Mouse (Mus musculus) hindbrain, embryonic 16.5 days (tissue): Measurements from ENCODE around the gene Gpr142. TPM values are rescaled to one million over a fixed set of nuclear protein-coding genes. Genes with fewer than 3 reads are reported as not detected.

ENCODE experiments used
- ATAC-seq: fragments of 200-750 bp; cut with Nextera tagmentation; 2 replicates; pipeline ENCODE4 v1.8.0; 2017; ENCODE audit warnings: moderate TSS enrichment, moderate library complexity
- H3K27ac ChIP-seq: fragments of 300-500 bp; sonication (generic); 2 replicates; pipeline ENCODE4 v1.5.1; 2014; ENCODE audit warnings: low read depth, mild to moderate bottlenecking, control low read depth, low read length, moderate library complexity
- H3K27me3 ChIP-seq: fragments of 300-500 bp; sonication (generic); replicated peaks from 2 replicates; pipeline ENCODE4 v1.6.1; 2014; ENCODE audit warnings: low read length; ENCODE audit not compliant: control insufficient read depth, insufficient read depth
- H3K36me3 ChIP-seq: fragments of 300-500 bp; sonication (generic); 2 replicates; pipeline ENCODE4 v1.6.1; 2014; ENCODE audit warnings: mild to moderate bottlenecking, low read length, moderate library complexity, mixed read lengths; ENCODE audit not compliant: control insufficient read depth, insufficient read depth
- H3K4me1 ChIP-seq: fragments of 300-500 bp; sonication (generic); 2 replicates; pipeline ENCODE4 v1.6.1; 2014; ENCODE audit warnings: low read depth, low read length; ENCODE audit not compliant: control insufficient read depth, insufficient read depth
- H3K4me2 ChIP-seq: fragments of 300-500 bp; sonication (generic); 2 replicates; pipeline ENCODE4 v1.6.1; 2014; ENCODE audit warnings: mild to moderate bottlenecking, low read length, control low read depth, moderate library complexity
- H3K4me3 ChIP-seq: fragments of 300-500 bp; sonication (generic); 2 replicates; pipeline ENCODE4 v1.5.1; 2014; ENCODE audit warnings: mild to moderate bottlenecking, low read length, control low read depth, moderate library complexity
- H3K9ac ChIP-seq: fragments of 300-500 bp; sonication (generic); 2 replicates; pipeline ENCODE4 v1.6.1; 2014; ENCODE audit warnings: low read depth, mild to moderate bottlenecking, control low read depth, low read length, moderate library complexity
- H3K9me3 ChIP-seq: fragments of 300-500 bp; sonication (generic); 2 replicates; pipeline ENCODE4 v1.6.1; 2014; ENCODE audit warnings: mild to moderate bottlenecking, low read length, moderate library complexity; ENCODE audit not compliant: control insufficient read depth
- WGBS: fragments of 180-500 bp; shearing (Covaris S2); extraction: QIAGEN DNeasy Blood & Tissue Kit; methylation state at CpG from one replicate; pipeline ENCODE4 v1.1.7; 2014; 5-methylcytosine and 5-hydroxymethylcytosine counted together
- polyA plus RNA-seq: library from polyadenylated mRNA; unstranded; fragments of >200 nt; fragmentation: Nextera tagmentation; extraction: Ambion mirVana; gene quantifications from 2 replicates; pipeline ENCODE4 v1.2.1, GENCODE M21; 2015

Gene Gpr142
- not detected in 2 replicates for polyA plus RNA-seq

- ATAC-seq = no peak
Measured at GRCm38 (mm10) chr11:114798624-114799023, at the start of gene Gpr142. Gpr142 (plus strand) TSS chr11:114798924.

GRCm38 (mm10) chr11:114764820-114765818 lies 33.6 kb upstream of the Gpr142 start, which contains the start of gene Kif19a:
Kif19a (plus strand) TSS chr11:114765388.
- Histone ChIP-seq H3K9ac (peak within 1 kb of the TSS; percentile 58), H3K27ac (no peak within 1 kb of the TSS), H3K36me3 (no peaks in the 10 kb centered on the region), H3K4me1 (peaks cover 5% of the 10 kb centered on the region), H3K4me2 (peak within 1 kb of the TSS; percentile 79), H3K27me3 (peaks cover 5% of the 10 kb centered on the region; the same call in 1 of the 2 replicates), H3K9me3 (no peaks in the 10 kb centered on the region), H3K4me3 (peak within 1 kb of the TSS; percentile 47)
- peak; percentile 67 for ATAC-seq
- 2% methylated on average over 47 of the region's 51 CpGs for WGBS

More at GRCm38 (mm10) chr11:114798624-114799023, at the start of gene Gpr142:
- Histone ChIP-seq H3K9me3 (no peaks in the 10 kb centered on the region), H3K4me1 (peaks cover 28% of the 10 kb centered on the region), H3K27me3 (peaks cover 3% of the 10 kb centered on the region; the same call in 1 of the 2 replicates), H3K4me2 (no peak within 1 kb of the TSS), H3K27ac (no peak within 1 kb of the TSS), H3K36me3 (no peaks in the 10 kb centered on the region), H3K4me3 (no peak within 1 kb of the TSS), H3K9ac (no peak within 1 kb of the TSS)
- WGBS = 98% methylated on average over 3 of the region's 3 CpGs

GRCm38 (mm10) chr11:114769911-114770310 lies 28.8 kb upstream of the Gpr142 start:
- peaks cover 2% of the 10 kb centered on the region for H3K4me1 ChIP-seq
- no peak for ATAC-seq
- H3K9me3 ChIP-seq = no peaks in the 10 kb centered on the region
- WGBS = 40% methylated on average over 6 of the region's 6 CpGs
- no peaks in the 10 kb centered on the region for H3K36me3 ChIP-seq
- H3K27ac ChIP-seq = no peak overlapping the region
- no peak overlapping the region for H3K4me3 ChIP-seq
- H3K4me2 ChIP-seq = no peak overlapping the region
- peaks cover 5% of the 10 kb centered on the region; the same call in 1 of the 2 replicates for H3K27me3 ChIP-seq
- no peak overlapping the region for H3K9ac ChIP-seq

DNA sequence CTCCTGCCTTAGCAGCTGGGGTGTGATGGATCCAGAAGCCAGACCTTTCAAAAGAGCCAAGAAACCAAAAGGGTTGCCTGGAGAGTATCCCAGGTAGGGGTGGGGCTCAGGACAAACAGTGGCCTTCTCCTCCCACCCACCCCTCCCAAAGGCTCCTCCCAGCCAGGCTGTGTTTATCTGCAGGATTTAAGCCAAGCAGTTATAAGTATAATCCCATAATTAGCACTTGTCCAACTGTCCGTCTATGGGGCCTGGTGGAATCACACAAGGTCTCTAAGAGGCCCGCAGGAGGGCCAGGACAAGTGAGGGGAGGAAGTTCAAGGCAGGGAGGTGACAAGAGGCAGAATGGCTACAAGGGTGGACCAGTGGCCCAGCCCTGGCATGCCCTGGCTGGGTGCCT lies 26.8 kb upstream of the Gpr142 start:
- H3K4me1 ChIP-seq = no peaks in the 10 kb centered on the region
- 67% methylated on average over 2 of the region's 2 CpGs for WGBS
- no peak overlapping the region for H3K9ac ChIP-seq
- no peaks in the 10 kb centered on the region for H3K27me3 ChIP-seq
- ATAC-seq = no peak
- H3K27ac ChIP-seq = no peak overlapping the region
- no peaks in the 10 kb centered on the region for H3K36me3 ChIP-seq
- no peak overlapping the region for H3K4me3 ChIP-seq
- no peak overlapping the region for H3K4me2 ChIP-seq
- H3K9me3 ChIP-seq = no peaks in the 10 kb centered on the region

- Histone ChIP-seq H3K4me3 (no peak overlapping the region), H3K4me1 (no peaks in the 10 kb centered on the region; the same call in 1 of the 2 replicates), H3K9me3 (no peaks in the 10 kb centered on the region), H3K4me2 (no peak overlapping the region), H3K36me3 (no peaks in the 10 kb centered on the region), H3K27me3 (no peaks in the 10 kb centered on the region), H3K27ac (no peak overlapping the region), H3K9ac (no peak overlapping the region)
- ATAC-seq = no peak
- 39% methylated on average over 9 of the region's 9 CpGs for WGBS
Measured at GRCm38 (mm10) chr11:114780076-114780475, 18.6 kb upstream of the Gpr142 start.

DNA sequence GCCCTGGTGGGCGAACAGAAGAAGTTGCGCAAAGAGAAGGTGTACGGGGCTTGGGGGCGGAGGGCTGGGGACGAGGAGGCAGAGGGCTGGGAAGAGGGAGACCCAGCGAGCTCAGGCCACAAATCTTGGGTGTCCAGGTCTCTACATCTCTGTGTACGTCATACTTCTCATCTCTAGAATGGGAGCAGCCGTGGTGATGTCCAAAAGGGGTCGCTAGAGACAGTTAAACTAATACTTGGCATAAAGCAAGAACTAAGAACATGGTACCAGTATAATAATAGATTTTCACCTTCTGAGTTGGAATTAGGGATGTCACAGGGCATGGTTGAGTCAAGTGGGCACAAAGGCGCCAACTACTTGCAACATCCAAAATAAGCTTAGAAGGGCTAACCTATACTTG lies 12.8 kb upstream of the Gpr142 start:
- Histone ChIP-seq H3K4me3 (peak overlapping the region; percentile 36), H3K4me2 (peak overlapping the region; percentile 68), H3K9ac (peak overlapping the region; percentile 53), H3K27ac (no peak overlapping the region), H3K4me1 (peaks cover 12% of the 10 kb centered on the region), H3K36me3 (no peaks in the 10 kb centered on the region), H3K27me3 (peaks cover 21% of the 10 kb centered on the region), H3K9me3 (no peaks in the 10 kb centered on the region)
- 50% methylated on average over 10 of the region's 10 CpGs for WGBS
- no peak for ATAC-seq

- under 1% methylated on average over 43 of the region's 43 CpGs for WGBS
- H3K4me2 ChIP-seq = peak overlapping the region; percentile 68
- H3K9ac ChIP-seq = peak overlapping the region; percentile 53
- H3K27me3 ChIP-seq = peaks cover 21% of the 10 kb centered on the region
- no peaks in the 10 kb centered on the region for H3K36me3 ChIP-seq
- peak overlapping the region; percentile 36 for H3K4me3 ChIP-seq
- no peaks in the 10 kb centered on the region for H3K9me3 ChIP-seq
- ATAC-seq = peak; percentile 53
- 0 out of 2 replicates have a peak overlapping the region, but pooled peaks have one; percentile 24 for H3K27ac ChIP-seq
- H3K4me1 ChIP-seq = peaks cover 16% of the 10 kb centered on the region
Measured at GRCm38 (mm10) chr11:114786326-114786725, 12.4 kb upstream of the Gpr142 start.

GRCm38 (mm10) chr11:114787611-114788010 lies 11.1 kb upstream of the Gpr142 start:
- H3K9ac ChIP-seq = no peak overlapping the region
- H3K36me3 ChIP-seq = no peaks in the 10 kb centered on the region
- ATAC-seq = no peak
- no peaks in the 10 kb centered on the region for H3K9me3 ChIP-seq
- H3K4me3 ChIP-seq = no peak overlapping the region
- WGBS = 78% methylated on average over 3 of the region's 3 CpGs
- H3K27me3 ChIP-seq = peaks cover 21% of the 10 kb centered on the region
- H3K4me1 ChIP-seq = peaks cover 27% of the 10 kb centered on the region
- H3K4me2 ChIP-seq = no peak overlapping the region
- H3K27ac ChIP-seq = no peak overlapping the region

GRCm38 (mm10) chr11:114789061-114789714 lies 9.5 kb upstream of the Gpr142 start:
- Histone ChIP-seq H3K4me1 (peaks cover 40% of the 10 kb centered on the region), H3K9me3 (no peaks in the 10 kb centered on the region), H3K9ac (peak overlapping the region; percentile 47; the same call in 1 of the 2 replicates), H3K27ac (no peak overlapping the region), H3K36me3 (no peaks in the 10 kb centered on the region), H3K4me2 (peak overlapping the region; percentile 49), H3K4me3 (peak overlapping the region; percentile 19; the same call in 1 of the 2 replicates), H3K27me3 (peaks cover 23% of the 10 kb centered on the region)
- 13% methylated on average over 30 of the region's 30 CpGs for WGBS
- peak; percentile 38 for ATAC-seq
